Mouse (Mus musculus) frontal cortex, adult 2 months (tissue): ENCODE results near the gene Gm6880. TPM values are rescaled to one million over a fixed set of nuclear protein-coding genes. Genes with fewer than 3 reads are reported as not detected.
"Not testable (repeated sequence)": the region's sequence is repeated elsewhere in the genome, so short reads cannot be mapped to it uniquely, and the experiment has no call there.

Experiments used
- DNase-seq, 2 experiments: peaks; one replicate each; pipeline ENCODE4 v3.0.0; 2022; ENCODE audit warnings: low spot score in 1 of 2; ENCODE audit errors: extremely low spot score in 1 of 2
- polyA plus RNA-seq: library from polyadenylated mRNA; depleted of rRNA; stranded (reverse); fragments of >200 nt; gene quantifications from 2 replicates; pipeline ENCODE4 v1.2.3, GENCODE M21; 2012; rRNA removed

Gene Gm6880
- not detected in 2 replicates for polyA plus RNA-seq

DNA sequence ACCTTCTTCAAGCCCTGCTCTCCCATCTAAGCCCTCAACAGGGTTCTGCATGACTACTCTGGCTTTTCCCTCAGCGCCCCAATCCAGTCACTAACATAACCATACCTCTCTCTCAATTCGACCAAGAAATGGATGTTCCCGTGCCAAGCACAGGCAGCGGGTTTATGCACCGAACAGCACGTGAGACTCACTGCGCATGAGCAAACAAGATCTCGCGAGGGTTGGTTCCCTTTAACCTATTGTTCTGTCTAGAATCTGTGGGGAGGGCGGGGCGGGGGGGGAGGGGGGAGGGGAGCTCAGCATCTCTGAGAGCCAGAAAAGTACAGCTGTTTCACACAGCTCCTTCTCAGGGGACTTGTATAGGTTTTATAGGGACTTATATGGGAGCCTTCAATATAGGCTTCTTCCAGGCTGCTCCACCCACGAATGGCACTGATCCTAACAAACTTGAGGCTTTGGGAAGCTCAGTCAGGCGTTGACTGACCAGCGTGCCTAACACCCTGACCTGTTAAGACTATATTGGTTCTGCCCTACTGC lies at the start of gene Gm6880:
Gene Gm6880, minus strand, starts transcription at position 51 of the 537 bp plus-strand sequence.
- not testable (repeated sequence) for DNase-seq

DNA sequence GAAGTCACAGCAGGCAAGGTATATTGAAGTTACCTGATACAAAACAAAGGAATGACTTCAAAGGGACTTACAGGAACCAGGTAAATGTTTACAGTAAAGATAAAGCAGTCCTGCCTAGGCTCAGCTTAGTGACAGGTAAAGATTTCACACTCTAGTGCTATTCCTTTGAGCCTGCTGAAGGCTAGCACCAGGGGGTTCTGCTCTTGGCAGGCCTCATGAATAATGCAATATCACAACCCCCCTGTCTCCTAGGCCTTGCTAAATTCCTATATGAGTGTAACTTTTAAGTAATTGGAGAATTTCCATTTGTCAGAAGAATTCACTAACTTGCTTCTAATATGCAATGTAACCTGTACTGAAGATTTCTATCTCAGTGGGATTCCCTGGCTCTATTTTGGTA lies 36.3 kb upstream of the Gm6880 start:
- not testable (repeated sequence) for DNase-seq

DNA sequence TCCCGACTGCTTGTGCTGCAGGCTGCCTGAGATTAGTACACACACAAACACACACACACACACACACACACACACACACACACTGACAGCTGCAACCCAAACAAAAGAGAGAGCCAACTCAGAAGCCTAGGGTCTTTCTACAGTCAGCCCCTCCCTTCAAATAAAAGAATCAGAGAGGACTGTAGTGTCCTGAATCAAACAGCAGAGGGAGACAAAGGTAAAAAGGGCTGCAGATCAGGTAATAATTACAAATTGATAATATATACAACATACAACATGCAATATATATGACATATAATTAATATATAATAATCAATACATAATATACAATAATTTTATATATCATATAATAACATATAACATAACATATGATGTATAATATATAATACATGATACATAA lies 15.9 kb upstream of the Gm6880 start:
- DNase-seq, result peak in 1 of 2 experiments; percentile 13

DNA sequence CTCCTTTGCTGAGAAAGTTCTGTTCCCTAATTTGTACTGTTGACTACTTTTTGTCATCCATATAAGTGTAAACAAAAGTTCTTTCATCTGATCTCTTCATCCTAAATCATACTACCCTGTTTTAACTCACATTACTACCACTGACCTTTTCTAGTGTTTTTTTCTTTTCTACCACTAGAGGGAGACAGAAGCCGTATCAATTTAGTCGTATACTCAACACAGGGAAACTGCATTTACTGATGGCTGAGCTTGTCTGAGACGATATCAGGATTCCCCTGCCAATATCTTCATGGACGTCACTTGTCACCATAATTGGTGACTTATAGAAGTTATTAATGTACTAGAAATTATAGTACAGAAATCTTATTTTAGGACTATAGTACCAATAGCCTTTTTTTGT lies 28.4 kb downstream of the Gm6880 start:
- DNase-seq, result peak in 1 of 2 experiments; percentile 62

DNA sequence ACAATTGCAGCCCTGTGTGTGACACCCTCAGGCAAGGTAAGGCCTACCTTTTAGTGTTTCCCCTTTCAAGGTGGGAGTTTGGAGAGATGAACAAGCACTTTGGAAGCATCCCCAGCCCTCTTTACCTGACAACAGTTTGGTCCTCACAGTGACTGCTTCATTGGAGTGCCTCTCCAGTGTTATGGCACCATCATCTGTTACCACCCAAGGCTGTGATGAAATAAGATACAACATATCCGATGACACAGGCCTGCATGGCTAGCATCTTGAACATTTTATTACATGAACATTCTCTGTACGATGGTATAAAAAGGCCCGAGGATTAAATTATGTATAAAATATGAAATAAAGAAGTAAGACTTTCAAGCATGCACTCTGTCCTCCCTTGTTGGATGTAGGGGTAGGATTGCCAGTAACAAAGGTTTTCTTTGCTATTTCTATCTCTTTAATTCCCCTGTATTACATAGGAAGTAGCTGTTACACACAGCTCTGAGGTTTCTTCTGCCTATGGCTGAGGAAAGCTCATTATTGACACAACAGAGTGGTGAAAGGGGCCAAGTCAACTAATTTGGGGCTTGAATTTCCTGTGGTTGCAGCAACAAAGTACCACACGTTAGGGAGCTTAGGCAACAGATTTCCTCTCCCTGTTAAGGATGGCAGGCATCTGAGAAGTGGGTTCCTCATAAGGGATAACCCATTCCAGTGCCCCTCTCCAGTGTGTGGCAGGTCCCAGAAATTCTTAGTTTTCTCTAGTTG lies 29.9 kb downstream of the Gm6880 start:
- DNase-seq, result no peak

Other genes starting within 250 kb of the Gm6880 start
- 131 and 166 TPM in 2 replicates for gene Flna, start 231.6 kb downstream of the Gm6880 start, polyA plus RNA-seq
- 45.2 and 45.8 TPM in 2 replicates for gene Emd, start 226.7 kb downstream of the Gm6880 start, polyA plus RNA-seq
- gene Rpl10, start 210.6 kb downstream of the Gm6880 start, polyA plus RNA-seq, result 698 and 796 TPM in 2 replicates
- gene Taz, start 199.5 kb downstream of the Gm6880 start, polyA plus RNA-seq, result 95.1 and 109 TPM in 2 replicates
- gene Dnase1l1, start 199.1 kb downstream of the Gm6880 start, polyA plus RNA-seq, result 3.7 and 4.8 TPM in 2 replicates
- 465 and 472 TPM in 2 replicates for gene Atp6ap1, start 184.3 kb downstream of the Gm6880 start, polyA plus RNA-seq
- gene Gdi1, start 176.4 kb downstream of the Gm6880 start, polyA plus RNA-seq, result 923 and 1,152 TPM in 2 replicates
- gene Fam50a, start 168.4 kb downstream of the Gm6880 start, polyA plus RNA-seq, result 46.8 and 58.9 TPM in 2 replicates
- 55.4 and 59.9 TPM in 2 replicates for gene Plxna3, start 152.3 kb downstream of the Gm6880 start, polyA plus RNA-seq
- gene Lage3, start 127.8 kb downstream of the Gm6880 start, polyA plus RNA-seq, result 57.1 and 65.1 TPM in 2 replicates
- gene Ubl4a, start 108.2 kb downstream of the Gm6880 start, polyA plus RNA-seq, result 68.4 and 73.3 TPM in 2 replicates
- gene Slc10a3, start 108.0 kb downstream of the Gm6880 start, polyA plus RNA-seq, result 4.3 and 4.8 TPM in 2 replicates
- 33.8 and 33.9 TPM in 2 replicates for gene Fam3a, start 88.1 kb downstream of the Gm6880 start, polyA plus RNA-seq
- 20.5 and 21.4 TPM in 2 replicates for gene Ikbkg, start 88.1 kb downstream of the Gm6880 start, polyA plus RNA-seq
- 30.2 and 31.8 TPM in 2 replicates for gene G6pdx, start 52.2 kb downstream of the Gm6880 start, polyA plus RNA-seq
- gene Olfr1326-ps1, start 93.5 kb upstream of the Gm6880 start, polyA plus RNA-seq, result 0.04 TPM in 1 of 2 replicates, not detected in the other
- not detected in 2 replicates for gene Olfr1325, start 111.3 kb upstream of the Gm6880 start, polyA plus RNA-seq
- gene Gm5640, start 164.2 kb upstream of the Gm6880 start, polyA plus RNA-seq, result 0.08 and 0.16 TPM in 2 replicates